Mouse (Mus musculus): ENCODE results near the gene Mxd3.

DNA sequence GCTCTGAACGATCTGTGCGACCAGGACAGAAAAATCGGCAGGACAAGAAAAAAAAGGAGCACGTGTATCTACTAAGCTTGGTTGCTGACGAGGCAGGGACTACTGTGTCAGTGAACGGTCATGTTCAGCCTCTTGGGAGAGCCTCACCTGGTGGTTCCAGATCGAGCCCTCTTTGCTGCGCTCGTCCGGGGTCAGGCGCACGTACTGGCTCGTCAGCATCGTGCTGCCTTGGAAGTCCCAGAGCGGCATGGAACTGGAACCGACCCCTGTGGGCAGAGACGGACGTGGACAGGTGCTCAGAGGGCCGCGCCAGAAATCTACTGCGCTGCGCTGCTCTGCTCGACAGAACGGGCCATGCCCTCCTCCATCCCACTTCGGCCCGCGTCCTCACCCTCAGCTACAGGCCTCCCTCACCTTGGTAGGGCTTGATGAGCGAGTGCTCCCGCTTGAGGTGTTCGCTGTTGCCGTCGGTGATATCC, 32.4 kb upstream of the Mxd3 start:
- TF ChIP-seq CTCF (IDR thresholded peaks at IDR 0.05; ENCODE audit: low read depth, low read length) (no peak), POLR2A (IDR thresholded peaks at IDR 0.05; ENCODE audit: borderline replicate concordance, low read depth, low read length) (no peak)
